Mouse (Mus musculus): ENCODE data around the gene Prdm5. TPM values are rescaled to one million over a fixed set of nuclear protein-coding genes. Genes with fewer than 3 reads are reported as not detected.

The Prdm5 gene
- polyA plus RNA-seq, 1 experiment = 0.25 TPM

DNA sequence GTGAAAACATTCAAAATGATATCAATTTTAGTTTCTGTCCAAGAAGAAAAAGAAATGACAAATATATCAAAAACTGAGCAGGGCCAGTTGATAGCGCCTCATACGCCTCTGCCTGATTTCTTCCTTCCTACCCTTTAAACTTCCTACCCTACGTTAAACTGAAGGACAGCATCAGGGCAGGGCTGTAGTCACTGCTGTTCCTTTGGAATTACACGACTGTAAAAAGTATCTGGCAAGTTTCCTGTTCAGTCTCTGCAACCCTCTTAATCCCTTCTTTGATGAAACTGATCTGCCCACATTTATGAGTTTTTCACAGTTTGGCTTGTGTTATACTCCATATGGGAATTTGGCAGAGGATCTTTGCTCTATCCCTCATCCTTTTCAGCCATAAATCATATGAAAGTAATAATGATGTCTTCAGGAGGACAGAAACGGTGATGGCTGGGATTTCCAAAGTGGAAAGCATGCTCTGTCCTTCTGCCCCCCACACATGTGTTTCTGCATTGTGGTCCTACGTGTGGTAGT, 93.0 kb downstream of the Prdm5 start:
- no peak for DNase-seq (ENCODE audit: low read depth in 1 of 2, low spot score in 2 of 2)
- Histone ChIP-seq H3K36me3 (ENCODE audit: control insufficient read depth, insufficient read depth, low read length) (no peaks in the 10 kb centered on the region), H3K4me1 (ENCODE audit: control insufficient read depth, insufficient read depth, insufficient read length) (no peaks in the 10 kb centered on the region), H3K4me3 (ENCODE audit: extremely low read depth, insufficient read depth, insufficient read length) (no peak overlapping the region), H3K27me3 (ENCODE audit: control insufficient read depth, insufficient read depth, low read length) (no peaks in the 10 kb centered on the region), H3K27ac (ENCODE audit: insufficient read depth, low read length) (no peak overlapping the region)
- TF ChIP-seq CTCF (IDR thresholded peaks at IDR 0.05; ENCODE audit: extremely low read depth, insufficient read depth, insufficient read length, insufficient replicate concordance) = no peak
- TF ChIP-seq POLR2A (IDR thresholded peaks at IDR 0.05; ENCODE audit: low read depth, low read length) = no peak
- 89% methylated on average over 6 of the region's 6 CpGs for WGBS

DNA sequence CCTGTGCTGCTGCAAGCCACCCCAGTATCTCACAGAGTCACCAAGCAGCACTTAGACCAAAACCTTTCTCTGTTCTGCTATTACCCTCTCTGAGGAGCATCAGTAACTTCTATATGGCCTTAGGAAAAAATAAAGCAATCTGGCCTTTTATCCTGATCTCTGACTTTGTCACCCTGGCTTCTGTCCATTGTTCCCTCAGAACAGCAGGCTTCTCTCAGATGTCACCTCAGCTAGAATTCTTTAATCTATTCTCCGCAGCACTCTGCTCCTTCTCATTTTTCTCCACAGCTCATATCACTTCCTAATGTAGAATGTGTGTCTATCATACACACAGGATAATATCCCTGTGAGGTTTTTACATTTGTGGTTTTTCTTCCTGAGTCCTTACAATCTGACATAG, 99.5 kb downstream of the Prdm5 start:
- Histone ChIP-seq H3K36me3 (ENCODE audit: control insufficient read depth, insufficient read depth, low read length) (no peaks in the 10 kb centered on the region), H3K4me3 (ENCODE audit: extremely low read depth, insufficient read depth, insufficient read length) (no peak overlapping the region), H3K27me3 (ENCODE audit: control insufficient read depth, insufficient read depth, low read length) (no peaks in the 10 kb centered on the region), H3K27ac (ENCODE audit: insufficient read depth, low read length) (no peak overlapping the region), H3K4me1 (ENCODE audit: control insufficient read depth, insufficient read depth, insufficient read length) (no peaks in the 10 kb centered on the region)
- TF ChIP-seq POLR2A (IDR thresholded peaks at IDR 0.05; ENCODE audit: low read depth, low read length) (no peak), CTCF (IDR thresholded peaks at IDR 0.05; ENCODE audit: extremely low read depth, insufficient read depth, insufficient read length, insufficient replicate concordance) (no peak)
- DNase-seq (ENCODE audit: low read depth in 1 of 2, low spot score in 2 of 2) = no peak
- WGBS = 98% methylated on average over 1 of the region's 1 CpGs

- WGBS = 89% methylated on average over 1 of the region's 1 CpGs
- no peak for TF ChIP-seq POLR2A (IDR thresholded peaks at IDR 0.05; ENCODE audit: low read depth, low read length)
- no peak for TF ChIP-seq CTCF (IDR thresholded peaks at IDR 0.05; ENCODE audit: extremely low read depth, insufficient read depth, insufficient read length, insufficient replicate concordance)
- H3K27me3 ChIP-seq (ENCODE audit: control insufficient read depth, insufficient read depth, low read length) = no peaks in the 10 kb centered on the region
Observed at GRCm38 (mm10) chr6:65888835-65889234, 110.0 kb downstream of the Prdm5 start.

DNA sequence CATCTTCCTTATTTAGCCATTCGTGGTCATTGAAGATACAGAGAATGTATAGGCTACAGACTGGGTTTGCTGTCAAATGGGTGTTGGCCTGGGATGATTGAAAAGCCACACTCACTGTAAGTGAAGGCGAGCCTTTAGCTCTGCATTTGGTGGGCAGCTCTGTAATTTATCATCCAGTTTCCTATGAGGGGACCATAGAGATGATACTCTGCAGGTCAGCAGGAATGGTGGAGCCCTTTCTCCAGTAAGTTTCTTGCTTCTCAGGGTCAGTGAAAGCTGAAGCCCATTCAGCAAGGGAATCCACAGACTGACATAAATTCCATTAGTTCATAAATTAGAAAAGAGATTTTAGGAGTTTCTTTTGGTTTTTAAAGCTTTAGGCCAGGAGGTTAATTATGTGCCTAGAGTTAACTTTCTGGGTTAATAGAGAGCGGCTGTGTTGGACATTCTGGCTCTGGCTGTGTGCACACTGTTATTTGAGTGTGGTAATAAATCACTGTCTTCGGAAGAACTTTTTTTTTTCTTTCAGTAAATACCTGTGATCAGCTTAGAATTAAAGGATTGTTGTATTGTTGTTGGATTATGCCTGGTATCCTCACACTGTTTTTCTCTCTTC, 113.4 kb downstream of the Prdm5 start:
- TF ChIP-seq CTCF (IDR thresholded peaks at IDR 0.05; ENCODE audit: extremely low read depth, insufficient read depth, insufficient read length, insufficient replicate concordance) (no peak), POLR2A (IDR thresholded peaks at IDR 0.05; ENCODE audit: low read depth, low read length) (no peak)
- 90% methylated on average over 4 of the region's 4 CpGs for WGBS

More at GRCm38 (mm10) chr6:65888835-65889234, 110.0 kb downstream of the Prdm5 start:
- H3K27ac ChIP-seq (ENCODE audit: insufficient read depth, low read length) = no peak overlapping the region
- H3K4me1 ChIP-seq (ENCODE audit: control insufficient read depth, insufficient read depth, insufficient read length) = no peaks in the 10 kb centered on the region
- no peaks in the 10 kb centered on the region for H3K36me3 ChIP-seq (ENCODE audit: control insufficient read depth, insufficient read depth, low read length)
- H3K4me3 ChIP-seq (ENCODE audit: extremely low read depth, insufficient read depth, insufficient read length) = no peak overlapping the region
- no peak for DNase-seq (ENCODE audit: low read depth in 1 of 2, low spot score in 2 of 2)

GRCm38 (mm10) chr6:65906657-65907182, 127.9 kb downstream of the Prdm5 start:
- Histone ChIP-seq H3K4me3 (ENCODE audit: extremely low read depth, insufficient read depth, insufficient read length) (no peak overlapping the region), H3K27me3 (ENCODE audit: control insufficient read depth, insufficient read depth, low read length) (no peaks in the 10 kb centered on the region), H3K27ac (ENCODE audit: insufficient read depth, low read length) (no peak overlapping the region), H3K36me3 (ENCODE audit: control insufficient read depth, insufficient read depth, low read length) (no peaks in the 10 kb centered on the region), H3K4me1 (ENCODE audit: control insufficient read depth, insufficient read depth, insufficient read length) (no peaks in the 10 kb centered on the region)
- no peak for TF ChIP-seq CTCF (IDR thresholded peaks at IDR 0.05; ENCODE audit: extremely low read depth, insufficient read depth, insufficient read length, insufficient replicate concordance)
- no peak for TF ChIP-seq POLR2A (IDR thresholded peaks at IDR 0.05; ENCODE audit: low read depth, low read length)
- DNase-seq (ENCODE audit: low read depth in 1 of 2, low spot score in 2 of 2) = no peak
- 88% methylated on average over 2 of the region's 2 CpGs for WGBS

More for the DNA sequence above, 113.4 kb downstream of the Prdm5 start:
- no peaks in the 10 kb centered on the region for H3K36me3 ChIP-seq (ENCODE audit: control insufficient read depth, insufficient read depth, low read length)
- H3K27ac ChIP-seq (ENCODE audit: insufficient read depth, low read length) = no peak overlapping the region
- no peak overlapping the region for H3K4me3 ChIP-seq (ENCODE audit: extremely low read depth, insufficient read depth, insufficient read length)
- no peaks in the 10 kb centered on the region for H3K27me3 ChIP-seq (ENCODE audit: control insufficient read depth, insufficient read depth, low read length)
- H3K4me1 ChIP-seq (ENCODE audit: control insufficient read depth, insufficient read depth, insufficient read length) = no peaks in the 10 kb centered on the region
- no peak for DNase-seq (ENCODE audit: low read depth in 1 of 2, low spot score in 2 of 2)

GRCm38 (mm10) chr6:65915421-65915820, 136.6 kb downstream of the Prdm5 start:
- no peak for DNase-seq (ENCODE audit: low read depth in 1 of 2, low spot score in 2 of 2)
- Histone ChIP-seq H3K27ac (ENCODE audit: insufficient read depth, low read length) (no peak overlapping the region), H3K27me3 (ENCODE audit: control insufficient read depth, insufficient read depth, low read length) (no peaks in the 10 kb centered on the region), H3K4me3 (ENCODE audit: extremely low read depth, insufficient read depth, insufficient read length) (no peak overlapping the region), H3K4me1 (ENCODE audit: control insufficient read depth, insufficient read depth, insufficient read length) (no peaks in the 10 kb centered on the region), H3K36me3 (ENCODE audit: control insufficient read depth, insufficient read depth, low read length) (no peaks in the 10 kb centered on the region)
- TF ChIP-seq POLR2A (IDR thresholded peaks at IDR 0.05; ENCODE audit: low read depth, low read length) (no peak), CTCF (IDR thresholded peaks at IDR 0.05; ENCODE audit: extremely low read depth, insufficient read depth, insufficient read length, insufficient replicate concordance) (no peak)
- 86% methylated on average over 5 of the region's 5 CpGs for WGBS

- no peak for TF ChIP-seq CTCF (IDR thresholded peaks at IDR 0.05; ENCODE audit: extremely low read depth, insufficient read depth, insufficient read length, insufficient replicate concordance)
- no peak for TF ChIP-seq POLR2A (IDR thresholded peaks at IDR 0.05; ENCODE audit: low read depth, low read length)
- no peaks in the 10 kb centered on the region for H3K36me3 ChIP-seq (ENCODE audit: control insufficient read depth, insufficient read depth, low read length)
- no peaks in the 10 kb centered on the region for H3K4me1 ChIP-seq (ENCODE audit: control insufficient read depth, insufficient read depth, insufficient read length)
- H3K27ac ChIP-seq (ENCODE audit: insufficient read depth, low read length) = no peak overlapping the region
- H3K27me3 ChIP-seq (ENCODE audit: control insufficient read depth, insufficient read depth, low read length) = no peaks in the 10 kb centered on the region
- WGBS = 79% methylated on average over 3 of the region's 3 CpGs
- no peak for DNase-seq (ENCODE audit: low read depth in 1 of 2, low spot score in 2 of 2)
- H3K4me3 ChIP-seq (ENCODE audit: extremely low read depth, insufficient read depth, insufficient read length) = no peak overlapping the region
Observed at GRCm38 (mm10) chr6:65921703-65922102, 142.9 kb downstream of the Prdm5 start.
